Mouse (Mus musculus): ENCODE data around the gene Ush2a. TPM values are rescaled to one million over a fixed set of nuclear protein-coding genes. Genes with fewer than 3 reads are reported as not detected.
A peak's percentile ranks its signal among the peaks of the same experiment; 100 is the strongest.

The Ush2a gene
- polyA plus RNA-seq, 1 experiment from 2014 or later: 0.15 TPM

- Histone ChIP-seq H3K27ac (replicated peaks; ENCODE audit: low read depth, low read length) (no peak overlapping the region), H3K27me3 (ENCODE audit: control insufficient read depth, insufficient read depth, low read length) (no peaks in the 10 kb centered on the region), H3K9ac (ENCODE audit: low read length) (no peak overlapping the region), H3K4me3 (ENCODE audit: low read depth, low read length) (no peak overlapping the region), H3K4me2 (ENCODE audit: low read depth, severe bottlenecking) (no peak overlapping the region), H3K4me1 (ENCODE audit: control insufficient read depth, insufficient read depth, low read length) (no peaks in the 10 kb centered on the region), H3K9me3 (ENCODE audit: control insufficient read depth, low read length) (no peaks in the 10 kb centered on the region), H3K36me3 (ENCODE audit: control insufficient read depth, insufficient read depth, low read length) (no peaks in the 10 kb centered on the region)
- 65% methylated on average over 14 of the region's 14 CpGs for WGBS
- no peak for ATAC-seq (ENCODE audit: insufficient number of reproducible peaks, low FRiP score, low TSS enrichment, low read depth)
- no peak for DNase-seq (ENCODE audit: low spot score)
These were observed 675.5 kb downstream of the Ush2a start for GRCm38 (mm10) chr1:188937246-188937780.

- H3K4me1 ChIP-seq (ENCODE audit: control insufficient read depth, insufficient read depth, low read length): no peaks in the 10 kb centered on the region
- no peak overlapping the region for H3K9ac ChIP-seq (ENCODE audit: low read length)
- H3K36me3 ChIP-seq (ENCODE audit: control insufficient read depth, insufficient read depth, low read length): no peaks in the 10 kb centered on the region
- H3K4me2 ChIP-seq (ENCODE audit: low read depth, severe bottlenecking): no peak overlapping the region
- ATAC-seq (ENCODE audit: insufficient number of reproducible peaks, low FRiP score, low TSS enrichment, low read depth) (no peak), DNase-seq (ENCODE audit: low spot score) (no peak)
- H3K9me3 ChIP-seq (ENCODE audit: control insufficient read depth, low read length): no peaks in the 10 kb centered on the region
- H3K27me3 ChIP-seq (ENCODE audit: control insufficient read depth, insufficient read depth, low read length): no peaks in the 10 kb centered on the region
- WGBS: 16% methylated on average over 8 of the region's 8 CpGs
- no peak overlapping the region for H3K4me3 ChIP-seq (ENCODE audit: low read depth, low read length)
- no peak overlapping the region for H3K27ac ChIP-seq (replicated peaks; ENCODE audit: low read depth, low read length)
These were observed 683.5 kb downstream of the Ush2a start for GRCm38 (mm10) chr1:188945326-188945725.

- Histone ChIP-seq H3K9me3 (ENCODE audit: control insufficient read depth, low read length) (no peaks in the 10 kb centered on the region), H3K36me3 (ENCODE audit: control insufficient read depth, insufficient read depth, low read length) (no peaks in the 10 kb centered on the region), H3K4me2 (ENCODE audit: low read depth, severe bottlenecking) (no peak overlapping the region), H3K9ac (ENCODE audit: low read length) (no peak overlapping the region), H3K27me3 (ENCODE audit: control insufficient read depth, insufficient read depth, low read length) (no peaks in the 10 kb centered on the region), H3K4me1 (ENCODE audit: control insufficient read depth, insufficient read depth, low read length) (no peaks in the 10 kb centered on the region), H3K27ac (replicated peaks; ENCODE audit: low read depth, low read length) (no peak overlapping the region), H3K4me3 (ENCODE audit: low read depth, low read length) (no peak overlapping the region)
- WGBS: 82% methylated on average over 11 of the region's 11 CpGs
- DNase-seq (ENCODE audit: low spot score): no peak
- ATAC-seq (ENCODE audit: insufficient number of reproducible peaks, low FRiP score, low TSS enrichment, low read depth): no peak; the same call in 1 of the 2 replicates
These were observed 685.0 kb downstream of the Ush2a start for GRCm38 (mm10) chr1:188946849-188947248.

GRCm38 (mm10) chr1:188947794-188948193 is 686.0 kb downstream of the Ush2a start:
- no peak overlapping the region for H3K9ac ChIP-seq (ENCODE audit: low read length)
- DNase-seq (ENCODE audit: low spot score): peak; percentile 50
- no peaks in the 10 kb centered on the region for H3K27me3 ChIP-seq (ENCODE audit: control insufficient read depth, insufficient read depth, low read length)
- H3K4me2 ChIP-seq (ENCODE audit: low read depth, severe bottlenecking): no peak overlapping the region
- WGBS: 68% methylated on average over 5 of the region's 5 CpGs
- ATAC-seq (ENCODE audit: insufficient number of reproducible peaks, low FRiP score, low TSS enrichment, low read depth): no peak
- no peaks in the 10 kb centered on the region for H3K9me3 ChIP-seq (ENCODE audit: control insufficient read depth, low read length)
- H3K4me3 ChIP-seq (ENCODE audit: low read depth, low read length): no peak overlapping the region
- no peak overlapping the region for H3K27ac ChIP-seq (replicated peaks; ENCODE audit: low read depth, low read length)
- H3K4me1 ChIP-seq (ENCODE audit: control insufficient read depth, insufficient read depth, low read length): no peaks in the 10 kb centered on the region
- H3K36me3 ChIP-seq (ENCODE audit: control insufficient read depth, insufficient read depth, low read length): no peaks in the 10 kb centered on the region

- no peaks in the 10 kb centered on the region for H3K9me3 ChIP-seq (ENCODE audit: control insufficient read depth, low read length)
- ATAC-seq (ENCODE audit: insufficient number of reproducible peaks, low FRiP score, low TSS enrichment, low read depth) (no peak), DNase-seq (ENCODE audit: low spot score) (no peak)
- no peak overlapping the region for H3K4me3 ChIP-seq (ENCODE audit: low read depth, low read length)
- H3K9ac ChIP-seq (ENCODE audit: low read length): no peak overlapping the region
- H3K27ac ChIP-seq (replicated peaks; ENCODE audit: low read depth, low read length): no peak overlapping the region
- no peaks in the 10 kb centered on the region for H3K36me3 ChIP-seq (ENCODE audit: control insufficient read depth, insufficient read depth, low read length)
- no peak overlapping the region for H3K4me2 ChIP-seq (ENCODE audit: low read depth, severe bottlenecking)
- 88% methylated on average over 9 of the region's 9 CpGs for WGBS
- no peaks in the 10 kb centered on the region for H3K4me1 ChIP-seq (ENCODE audit: control insufficient read depth, insufficient read depth, low read length)
- no peaks in the 10 kb centered on the region for H3K27me3 ChIP-seq (ENCODE audit: control insufficient read depth, insufficient read depth, low read length)
These were observed 686.5 kb downstream of the Ush2a start for GRCm38 (mm10) chr1:188948276-188948675.

GRCm38 (mm10) chr1:188951091-188951490 is 689.3 kb downstream of the Ush2a start:
- Histone ChIP-seq H3K9me3 (ENCODE audit: control insufficient read depth, low read length) (no peaks in the 10 kb centered on the region), H3K9ac (ENCODE audit: low read length) (no peak overlapping the region), H3K27me3 (ENCODE audit: control insufficient read depth, insufficient read depth, low read length) (no peaks in the 10 kb centered on the region), H3K4me2 (ENCODE audit: low read depth, severe bottlenecking) (no peak overlapping the region), H3K4me3 (ENCODE audit: low read depth, low read length) (no peak overlapping the region), H3K27ac (replicated peaks; ENCODE audit: low read depth, low read length) (no peak overlapping the region), H3K4me1 (ENCODE audit: control insufficient read depth, insufficient read depth, low read length) (no peaks in the 10 kb centered on the region), H3K36me3 (ENCODE audit: control insufficient read depth, insufficient read depth, low read length) (no peaks in the 10 kb centered on the region)
- ATAC-seq (ENCODE audit: insufficient number of reproducible peaks, low FRiP score, low TSS enrichment, low read depth): no peak
- DNase-seq (ENCODE audit: low spot score): no peak
- 91% methylated on average over 6 of the region's 6 CpGs for WGBS

- H3K36me3 ChIP-seq (ENCODE audit: control insufficient read depth, insufficient read depth, low read length): no peaks in the 10 kb centered on the region
- H3K27me3 ChIP-seq (ENCODE audit: control insufficient read depth, insufficient read depth, low read length): no peaks in the 10 kb centered on the region
- 92% methylated on average over 4 of the region's 4 CpGs for WGBS
- no peaks in the 10 kb centered on the region for H3K4me1 ChIP-seq (ENCODE audit: control insufficient read depth, insufficient read depth, low read length)
- ATAC-seq (ENCODE audit: insufficient number of reproducible peaks, low FRiP score, low TSS enrichment, low read depth) (no peak), DNase-seq (ENCODE audit: low spot score) (no peak)
- H3K9ac ChIP-seq (ENCODE audit: low read length): no peak overlapping the region
- H3K27ac ChIP-seq (replicated peaks; ENCODE audit: low read depth, low read length): no peak overlapping the region
- no peak overlapping the region for H3K4me2 ChIP-seq (ENCODE audit: low read depth, severe bottlenecking)
- no peaks in the 10 kb centered on the region for H3K9me3 ChIP-seq (ENCODE audit: control insufficient read depth, low read length)
- no peak overlapping the region for H3K4me3 ChIP-seq (ENCODE audit: low read depth, low read length)
These were observed 690.7 kb downstream of the Ush2a start for GRCm38 (mm10) chr1:188952501-188952900.

- 97% methylated on average over 6 of the region's 6 CpGs for WGBS
- Histone ChIP-seq H3K9me3 (ENCODE audit: control insufficient read depth, low read length) (no peaks in the 10 kb centered on the region), H3K9ac (ENCODE audit: low read length) (no peak overlapping the region), H3K4me2 (ENCODE audit: low read depth, severe bottlenecking) (no peak overlapping the region), H3K36me3 (ENCODE audit: control insufficient read depth, insufficient read depth, low read length) (peaks cover 14% of the 10 kb centered on the region), H3K27ac (replicated peaks; ENCODE audit: low read depth, low read length) (no peak overlapping the region), H3K4me1 (ENCODE audit: control insufficient read depth, insufficient read depth, low read length) (no peaks in the 10 kb centered on the region), H3K27me3 (ENCODE audit: control insufficient read depth, insufficient read depth, low read length) (no peaks in the 10 kb centered on the region), H3K4me3 (ENCODE audit: low read depth, low read length) (no peak overlapping the region)
- DNase-seq (ENCODE audit: low spot score): no peak
- ATAC-seq (ENCODE audit: insufficient number of reproducible peaks, low FRiP score, low TSS enrichment, low read depth): no peak
These were observed 711.3 kb downstream of the Ush2a start for GRCm38 (mm10) chr1:188973078-188973477.

GRCm38 (mm10) chr1:188973926-188974325 is 712.1 kb downstream of the Ush2a start:
- DNase-seq (ENCODE audit: low spot score) (no peak), ATAC-seq (ENCODE audit: insufficient number of reproducible peaks, low FRiP score, low TSS enrichment, low read depth) (no peak)
- no peaks in the 10 kb centered on the region for H3K9me3 ChIP-seq (ENCODE audit: control insufficient read depth, low read length)
- H3K27me3 ChIP-seq (ENCODE audit: control insufficient read depth, insufficient read depth, low read length): no peaks in the 10 kb centered on the region
- peaks cover 13% of the 10 kb centered on the region for H3K36me3 ChIP-seq (ENCODE audit: control insufficient read depth, insufficient read depth, low read length)
- WGBS: 95% methylated on average over 16 of the region's 16 CpGs
- H3K9ac ChIP-seq (ENCODE audit: low read length): no peak overlapping the region
- no peak overlapping the region for H3K4me3 ChIP-seq (ENCODE audit: low read depth, low read length)
- H3K4me2 ChIP-seq (ENCODE audit: low read depth, severe bottlenecking): no peak overlapping the region
- no peaks in the 10 kb centered on the region for H3K4me1 ChIP-seq (ENCODE audit: control insufficient read depth, insufficient read depth, low read length)
- H3K27ac ChIP-seq (replicated peaks; ENCODE audit: low read depth, low read length): no peak overlapping the region
